Mouse (Mus musculus) c-Kit-positive CD71-positive TER-119-positive erythroid progenitor cells, embryonic 14.5 days (primary cell): ENCODE measurements at regions not wholly inside any gene's neighbourhood (a gene's known extent, or its start where the extent isn't known, plus 50 kb on each side); places are given as distances from the start of the nearest gene placed in this dataset.
A peak's percentile ranks its signal among the peaks of the same experiment; 100 is the strongest.

Experiments used
- DNase-seq: peaks from one replicate; pipeline ENCODE4 v3.0.0-alpha.2; 2013; ENCODE audit warnings: low spot score

GRCm38 (mm10) chr14:46638516-46638915, 121.8 kb upstream of the Cdkn3 start:
- no peak for DNase-seq

GRCm38 (mm10) chr14:46637240-46637639, 123.1 kb upstream of the Cdkn3 start:
- no peak for DNase-seq

GRCm38 (mm10) chr14:46636364-46636763, 124.0 kb upstream of the Cdkn3 start:
- DNase-seq = no peak

DNA sequence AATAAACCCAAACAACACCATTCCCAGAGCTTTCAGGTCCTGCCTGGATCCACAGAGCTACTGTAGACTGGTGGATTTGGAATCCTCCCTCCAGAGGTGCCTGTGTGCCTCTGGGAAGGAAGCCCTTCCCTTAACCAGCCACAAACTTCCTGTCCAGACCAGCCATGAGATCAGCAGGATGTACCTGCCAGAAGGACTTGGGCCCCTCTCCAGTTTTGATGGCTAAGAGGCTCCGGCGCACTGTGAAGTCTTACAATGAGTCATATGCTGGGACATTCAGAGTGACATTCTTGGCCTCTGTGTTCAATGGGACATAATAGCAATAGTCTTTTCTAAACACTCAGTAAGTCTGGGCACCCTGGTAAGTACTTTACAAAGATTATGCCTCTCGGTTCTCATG, 125.0 kb upstream of the Cdkn3 start:
- DNase-seq = no peak

GRCm38 (mm10) chr14:46634656-46635244, 125.6 kb upstream of the Cdkn3 start:
- no peak for DNase-seq

- DNase-seq = no peak
These were observed 126.1 kb upstream of the Cdkn3 start for GRCm38 (mm10) chr14:46634251-46634650.

DNA sequence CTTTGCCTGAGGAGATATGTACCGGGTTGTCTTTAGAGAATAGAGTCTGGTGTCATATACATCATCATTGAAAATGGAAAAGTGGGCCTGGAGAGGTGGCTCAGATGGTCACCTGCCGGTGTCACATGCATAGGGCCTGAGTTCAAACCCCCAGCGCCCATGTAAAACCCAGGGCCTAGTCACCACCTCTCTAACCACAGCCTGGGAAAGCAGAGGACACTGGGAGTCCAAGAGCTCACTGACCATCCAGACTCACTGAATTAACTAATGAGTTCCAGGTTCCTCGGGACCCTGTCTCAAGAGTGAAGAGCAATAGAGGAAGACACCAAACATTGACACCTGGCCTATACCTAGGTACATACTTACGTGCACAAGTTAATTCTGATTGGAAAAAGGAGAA, 132.7 kb upstream of the Cdkn3 start:
- DNase-seq = no peak

DNA sequence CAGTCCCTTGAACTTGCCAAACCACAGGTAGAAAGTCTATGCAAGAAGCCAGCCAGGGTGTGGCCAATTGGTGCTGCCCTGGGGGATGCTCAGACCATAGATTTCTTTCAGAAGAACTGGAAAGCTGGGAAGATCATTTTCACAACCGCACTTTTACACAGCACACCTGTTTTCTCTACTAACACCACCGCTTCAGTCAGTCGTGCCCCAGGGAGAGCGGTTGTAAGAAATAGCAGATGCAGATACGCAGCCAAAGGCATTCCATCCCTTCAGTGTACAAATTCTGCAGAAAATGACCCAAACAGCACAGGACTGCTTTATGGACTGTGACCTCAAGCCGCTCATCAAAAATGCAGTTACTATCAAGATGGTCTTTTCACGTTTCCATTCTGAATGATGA, 134.6 kb upstream of the Cdkn3 start:
- no peak for DNase-seq

- DNase-seq = no peak
These were observed 136.7 kb upstream of the Cdkn3 start for GRCm38 (mm10) chr14:46623645-46624044.

DNA sequence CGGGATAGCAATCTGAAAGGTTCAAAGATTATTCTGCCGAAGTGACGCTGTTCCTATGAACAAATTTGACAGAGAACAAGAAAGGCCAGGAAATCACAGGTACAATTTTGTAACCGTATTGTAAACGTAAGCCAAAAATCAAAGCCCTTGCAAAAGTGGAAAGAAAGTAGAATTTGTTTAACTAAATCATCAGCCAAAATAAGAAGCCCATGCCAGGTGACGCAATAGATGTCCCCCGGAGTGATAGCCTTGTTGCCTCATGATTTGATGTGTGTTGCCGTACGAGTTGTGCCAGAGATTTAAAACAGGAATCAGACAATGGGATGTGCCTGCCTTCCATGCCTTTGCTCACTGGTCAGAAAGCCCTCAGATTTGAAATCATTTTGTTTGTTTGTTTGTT, 144.3 kb upstream of the Cdkn3 start:
- no peak for DNase-seq

DNA sequence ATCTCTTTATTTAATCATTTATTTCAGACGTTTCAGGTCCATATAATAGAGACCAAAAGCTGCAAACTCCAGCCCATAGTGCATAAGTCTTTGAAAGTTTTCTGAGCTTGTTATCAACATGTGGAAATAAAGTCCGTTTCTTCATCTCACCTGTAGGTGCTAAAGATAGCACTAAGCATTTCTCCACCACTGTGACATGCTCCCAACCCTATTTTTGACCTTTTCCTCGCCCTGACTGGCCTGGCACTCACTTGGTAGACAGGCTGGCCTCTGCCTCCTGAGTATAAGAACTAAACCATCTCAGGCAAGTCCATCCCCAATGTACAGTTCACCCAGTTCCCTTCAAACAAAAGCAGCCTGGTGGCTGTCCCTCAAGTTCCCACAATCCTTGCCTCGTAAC, 145.4 kb upstream of the Cdkn3 start:
- DNase-seq = no peak

DNA sequence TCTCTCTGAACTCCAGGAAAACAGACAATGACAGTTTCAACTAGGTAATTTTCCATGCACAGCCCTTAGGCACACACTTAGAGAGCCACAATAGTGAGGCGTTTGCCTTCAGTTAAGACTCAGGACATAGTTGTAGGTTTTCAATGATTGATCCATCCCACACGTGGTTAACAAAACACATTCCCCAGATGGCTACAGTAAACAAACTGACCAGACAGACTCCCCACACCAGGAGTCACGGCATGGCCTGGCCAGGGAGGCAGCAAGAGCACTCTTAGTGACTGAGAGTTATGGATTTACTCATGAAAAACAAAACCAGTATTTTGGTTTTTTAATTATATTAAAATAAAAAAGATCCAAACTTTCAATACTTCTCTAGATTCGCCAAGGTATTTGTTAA, 146.6 kb upstream of the Cdkn3 start:
- DNase-seq = no peak

GRCm38 (mm10) chr14:46613211-46613610, 147.1 kb upstream of the Cdkn3 start:
- no peak for DNase-seq

- DNase-seq = no peak
These were observed 147.8 kb upstream of the Cdkn3 start for GRCm38 (mm10) chr14:46612584-46612983.

DNA sequence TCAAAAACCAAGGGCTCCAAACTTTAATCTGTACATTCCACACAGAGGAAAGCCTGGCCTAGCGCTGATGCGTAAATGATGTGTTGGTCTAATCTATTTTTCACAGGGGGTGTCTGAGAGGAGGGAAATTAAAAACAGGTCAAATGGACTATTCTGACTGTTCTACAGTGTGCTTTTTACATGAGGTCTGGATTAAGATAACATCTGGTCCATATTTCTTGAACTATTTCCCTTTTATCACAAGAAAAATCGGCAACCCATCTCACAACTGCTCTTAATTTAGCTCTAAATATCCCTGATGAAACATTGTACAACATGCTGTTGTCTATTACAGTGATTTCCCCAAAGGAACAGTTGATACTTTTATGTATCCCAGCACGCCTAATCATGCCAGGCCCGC, 149.4 kb upstream of the Cdkn3 start:
- no peak for DNase-seq

DNA sequence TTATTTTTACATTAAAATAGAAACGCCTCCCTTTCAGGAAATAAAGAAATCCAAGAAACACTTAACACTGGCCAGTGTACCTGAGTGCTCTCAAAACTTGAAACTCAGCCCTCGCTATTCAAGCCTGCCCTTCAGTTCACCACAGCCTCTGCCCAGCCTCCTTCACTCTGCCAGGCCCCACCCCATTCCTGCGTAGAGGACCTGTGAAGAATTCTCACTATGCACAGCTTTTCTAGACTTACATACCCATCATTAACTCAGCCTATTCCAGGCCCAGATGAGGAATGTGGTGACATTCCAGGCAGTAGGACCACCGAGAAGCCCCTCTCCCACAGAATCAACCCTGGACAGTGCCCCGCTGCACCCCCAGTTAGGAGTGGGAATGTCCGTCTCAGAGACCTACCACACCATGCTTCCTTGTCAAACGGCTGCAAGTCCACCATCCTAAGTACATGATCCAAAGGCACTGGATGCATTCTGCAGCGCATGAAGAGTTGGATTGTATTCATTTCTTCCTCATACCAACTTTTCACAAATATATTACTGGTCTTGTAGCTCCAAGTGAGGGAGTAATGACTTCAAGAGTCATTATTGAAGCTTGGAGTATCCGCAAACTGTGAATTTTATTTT, 150.0 kb upstream of the Cdkn3 start:
- DNase-seq = no peak

- DNase-seq = no peak
These were observed 153.6 kb upstream of the Cdkn3 start for GRCm38 (mm10) chr14:46606694-46607093.

- DNase-seq = no peak
These were observed 154.3 kb upstream of the Cdkn3 start for GRCm38 (mm10) chr14:46606037-46606436.

- DNase-seq = no peak
These were observed 155.3 kb upstream of the Cdkn3 start for GRCm38 (mm10) chr14:46604886-46605531.

DNA sequence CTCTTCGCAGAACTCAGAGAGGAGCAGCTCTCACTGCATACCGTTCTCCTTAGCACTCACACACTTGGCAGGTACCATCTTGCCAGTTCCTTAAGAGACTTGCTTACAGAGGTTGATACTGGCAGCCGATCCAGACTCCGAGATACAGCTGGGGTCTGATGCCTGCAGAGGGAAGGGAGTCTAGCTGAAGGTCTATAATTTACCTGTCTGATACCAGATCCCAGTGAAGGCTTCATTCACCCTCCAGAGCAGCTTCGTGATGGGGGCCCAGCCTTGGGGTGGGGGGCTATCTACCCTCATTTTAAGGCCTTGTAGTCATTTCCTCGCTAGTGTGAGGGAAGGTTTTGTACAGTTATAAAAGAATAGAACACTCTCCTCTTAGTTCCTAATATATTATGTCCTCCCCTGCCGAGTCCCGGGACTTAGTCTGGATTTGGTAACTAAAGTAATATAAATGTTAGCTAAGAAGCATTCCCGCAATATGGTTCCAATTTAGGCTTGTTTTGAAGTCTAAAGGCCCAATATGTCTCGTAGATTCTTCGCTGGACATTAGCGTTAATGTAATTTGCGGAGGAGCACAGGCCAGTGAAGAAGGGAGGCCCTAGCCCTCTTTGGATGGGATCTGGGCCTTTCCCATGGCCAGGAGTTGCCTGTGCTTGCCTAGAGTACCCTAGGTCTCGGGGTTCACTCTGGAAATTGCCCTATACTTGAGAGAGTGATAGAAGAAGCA, 156.0 kb upstream of the Cdkn3 start:
- DNase-seq = no peak

- DNase-seq = peak; percentile 21
These were observed 163.5 kb upstream of the Cdkn3 start for GRCm38 (mm10) chr14:46596696-46597359.

- DNase-seq = no peak
These were observed 166.2 kb upstream of the Cdkn3 start for GRCm38 (mm10) chr14:46594151-46594550.
